Mouse (Mus musculus) heart, embryonic 15.5 days (tissue): ENCODE data around the gene Ablim2. TPM values are rescaled to one million over a fixed set of nuclear protein-coding genes. Genes with fewer than 3 reads are reported as not detected.

ENCODE experiments used
- ATAC-seq: fragments of 200-750 bp; cut with Nextera tagmentation; replicated peaks from 2 replicates; pipeline ENCODE4 v1.8.0; 2017; ENCODE audit warnings: low read depth, moderate TSS enrichment; ENCODE audit not compliant: insufficient number of reproducible peaks, insufficient read depth, low FRiP score
- H3K27ac ChIP-seq: fragments of 300-500 bp; sonication (generic); 2 replicates; pipeline ENCODE4 v1.5.1; 2015; ENCODE audit warnings: mild to moderate bottlenecking, inconsistent platforms
- H3K27me3 ChIP-seq: fragments of 300-500 bp; sonication (generic); 2 replicates; pipeline ENCODE4 v1.6.1; 2015; ENCODE audit warnings: inconsistent platforms
- H3K36me3 ChIP-seq: fragments of 300-500 bp; sonication (generic); 2 replicates; pipeline ENCODE4 v1.6.1; 2015; ENCODE audit warnings: mild to moderate bottlenecking, inconsistent platforms
- H3K4me1 ChIP-seq: fragments of 300-500 bp; sonication (generic); replicated peaks from 2 replicates; pipeline ENCODE4 v1.6.1; 2015; ENCODE audit warnings: inconsistent platforms
- H3K4me2 ChIP-seq: fragments of 300-500 bp; sonication (generic); 2 replicates; pipeline ENCODE4 v1.6.1; 2015; ENCODE audit warnings: inconsistent platforms, mild to moderate bottlenecking, moderate library complexity
- H3K4me3 ChIP-seq: fragments of 300-500 bp; sonication (generic); 2 replicates; pipeline ENCODE4 v1.5.1; 2015; ENCODE audit warnings: mild to moderate bottlenecking, inconsistent platforms
- H3K9ac ChIP-seq: fragments of 300-500 bp; sonication (generic); 2 replicates; pipeline ENCODE4 v1.6.1; 2015; ENCODE audit warnings: mild to moderate bottlenecking, inconsistent platforms
- H3K9me3 ChIP-seq: fragments of 300-500 bp; sonication (generic); replicated peaks from 2 replicates; pipeline ENCODE4 v1.6.1; 2016; ENCODE audit warnings: inconsistent platforms
- WGBS: fragments of 180-500 bp; shearing (Covaris S2); methylation state at CpG from one replicate; pipeline ENCODE4 v1.1.7; 2015; ENCODE audit warnings: mixed read lengths; 5-methylcytosine and 5-hydroxymethylcytosine counted together
- polyA plus RNA-seq: library from polyadenylated mRNA; unstranded; fragments of >200 nt; fragmentation: Nextera tagmentation; extraction: Ambion mirVana; gene quantifications from 2 replicates; pipeline ENCODE4 v1.2.1, GENCODE M21; 2015

The Ablim2 gene
- polyA plus RNA-seq, 1 experiment from 2014 or later: 4.3 TPM

- H3K4me3 ChIP-seq: no peak overlapping the region
- H3K9ac ChIP-seq: no peak overlapping the region
- H3K27ac ChIP-seq: 0 out of 2 replicates have a peak overlapping the region, but pooled peaks have one; percentile 3
- H3K9me3 ChIP-seq: no peaks in the 10 kb centered on the region
- ATAC-seq: no peak
- WGBS: 81% methylated on average over 3 of the region's 3 CpGs
- H3K4me1 ChIP-seq: peaks cover 75% of the 10 kb centered on the region
- H3K36me3 ChIP-seq: no peaks in the 10 kb centered on the region
- H3K4me2 ChIP-seq: no peak overlapping the region
- H3K27me3 ChIP-seq: no peaks in the 10 kb centered on the region
These were observed 141.3 kb downstream of the Ablim2 start for GRCm38 (mm10) chr5:35898994-35899393.

GRCm38 (mm10) chr5:35900401-35901225 lies 142.9 kb downstream of the Ablim2 start:
- Histone ChIP-seq H3K4me1 (peaks cover 79% of the 10 kb centered on the region), H3K36me3 (no peaks in the 10 kb centered on the region), H3K27me3 (no peaks in the 10 kb centered on the region), H3K4me2 (peak overlapping the region; percentile 44; the same call in 1 of the 2 replicates), H3K4me3 (no peak overlapping the region), H3K27ac (peak overlapping the region; percentile 78), H3K9ac (peak overlapping the region; percentile 7; the same call in 1 of the 2 replicates), H3K9me3 (no peaks in the 10 kb centered on the region)
- WGBS: 18% methylated on average over 10 of the region's 10 CpGs
- peak; percentile 5; the same call in 1 of the 2 replicates for ATAC-seq

GRCm38 (mm10) chr5:35901226-35901809 lies 143.6 kb downstream of the Ablim2 start:
- WGBS: 29% methylated on average over 12 of the region's 12 CpGs
- H3K27ac ChIP-seq: peak overlapping the region; percentile 78
- H3K9ac ChIP-seq: no peak overlapping the region
- H3K4me2 ChIP-seq: peak overlapping the region; percentile 44
- no peaks in the 10 kb centered on the region for H3K9me3 ChIP-seq
- peak; percentile 75 for ATAC-seq
- no peak overlapping the region for H3K4me3 ChIP-seq
- no peaks in the 10 kb centered on the region for H3K27me3 ChIP-seq
- H3K4me1 ChIP-seq: peaks cover 78% of the 10 kb centered on the region
- no peaks in the 10 kb centered on the region for H3K36me3 ChIP-seq

- H3K4me2 ChIP-seq: peak overlapping the region; percentile 27
- no peak for ATAC-seq
- H3K27ac ChIP-seq: peak overlapping the region; percentile 65
- 28% methylated on average over 8 of the region's 8 CpGs for WGBS
- no peak overlapping the region for H3K4me3 ChIP-seq
- H3K9me3 ChIP-seq: no peaks in the 10 kb centered on the region
- no peak overlapping the region for H3K9ac ChIP-seq
- no peaks in the 10 kb centered on the region for H3K27me3 ChIP-seq
- H3K36me3 ChIP-seq: no peaks in the 10 kb centered on the region
- H3K4me1 ChIP-seq: peaks cover 81% of the 10 kb centered on the region
These were observed 145.8 kb downstream of the Ablim2 start for GRCm38 (mm10) chr5:35903456-35903855.

- no peaks in the 10 kb centered on the region for H3K9me3 ChIP-seq
- ATAC-seq: no peak; the same call in 1 of the 2 replicates
- H3K4me2 ChIP-seq: peak overlapping the region; percentile 37
- H3K27me3 ChIP-seq: no peaks in the 10 kb centered on the region
- H3K36me3 ChIP-seq: no peaks in the 10 kb centered on the region
- no peak overlapping the region; the same call in 1 of the 2 replicates for H3K9ac ChIP-seq
- 38% methylated on average over 8 of the region's 8 CpGs for WGBS
- H3K4me3 ChIP-seq: no peak overlapping the region
- H3K4me1 ChIP-seq: peaks cover 89% of the 10 kb centered on the region
- peak overlapping the region; percentile 74 for H3K27ac ChIP-seq
These were observed 147.6 kb downstream of the Ablim2 start for GRCm38 (mm10) chr5:35905283-35905682.

- no peak for ATAC-seq
- 64% methylated on average over 4 of the region's 4 CpGs for WGBS
These were observed 149.4 kb downstream of the Ablim2 start for GRCm38 (mm10) chr5:35907090-35907489.

GRCm38 (mm10) chr5:35907633-35908426 lies 150.2 kb downstream of the Ablim2 start:
- peak overlapping the region; percentile 41 for H3K4me2 ChIP-seq
- H3K4me1 ChIP-seq: peaks cover 73% of the 10 kb centered on the region
- peak overlapping the region; percentile 29 for H3K9ac ChIP-seq
- ATAC-seq: peak; percentile 69
- H3K36me3 ChIP-seq: no peaks in the 10 kb centered on the region
- H3K9me3 ChIP-seq: no peaks in the 10 kb centered on the region
- H3K27me3 ChIP-seq: no peaks in the 10 kb centered on the region
- H3K4me3 ChIP-seq: no peak overlapping the region
- WGBS: 21% methylated on average over 15 of the region's 15 CpGs
- H3K27ac ChIP-seq: peak overlapping the region; percentile 87

More at GRCm38 (mm10) chr5:35907090-35907489, 149.4 kb downstream of the Ablim2 start:
- Histone ChIP-seq H3K4me2 (no peak overlapping the region), H3K27me3 (no peaks in the 10 kb centered on the region), H3K4me3 (no peak overlapping the region), H3K27ac (peak overlapping the region; percentile 87), H3K9ac (no peak overlapping the region), H3K4me1 (peaks cover 76% of the 10 kb centered on the region), H3K36me3 (no peaks in the 10 kb centered on the region), H3K9me3 (no peaks in the 10 kb centered on the region)

- WGBS: 29% methylated on average over 13 of the region's 13 CpGs
- H3K9ac ChIP-seq: peak overlapping the region; percentile 29; the same call in 1 of the 2 replicates
- no peaks in the 10 kb centered on the region for H3K27me3 ChIP-seq
- H3K4me3 ChIP-seq: no peak overlapping the region
- H3K27ac ChIP-seq: peak overlapping the region; percentile 87
- H3K4me2 ChIP-seq: peak overlapping the region; percentile 41
- H3K9me3 ChIP-seq: no peaks in the 10 kb centered on the region
- no peak; the same call in 1 of the 2 replicates for ATAC-seq
- H3K36me3 ChIP-seq: no peaks in the 10 kb centered on the region
- peaks cover 66% of the 10 kb centered on the region for H3K4me1 ChIP-seq
These were observed 151.2 kb downstream of the Ablim2 start for GRCm38 (mm10) chr5:35908626-35909443.

GRCm38 (mm10) chr5:35915629-35916300 lies 158.1 kb downstream of the Ablim2 start:
- Histone ChIP-seq H3K4me2 (no peak overlapping the region), H3K9ac (no peak overlapping the region; the same call in 1 of the 2 replicates), H3K27me3 (no peaks in the 10 kb centered on the region), H3K4me1 (peaks cover 65% of the 10 kb centered on the region), H3K27ac (peak overlapping the region; percentile 55), H3K36me3 (no peaks in the 10 kb centered on the region), H3K4me3 (no peak overlapping the region), H3K9me3 (no peaks in the 10 kb centered on the region)
- ATAC-seq: no peak
- 71% methylated on average over 12 of the region's 12 CpGs for WGBS

- no peak for ATAC-seq
- Histone ChIP-seq H3K4me1 (peaks cover 74% of the 10 kb centered on the region), H3K4me2 (no peak overlapping the region), H3K9ac (no peak overlapping the region), H3K4me3 (no peak overlapping the region), H3K27me3 (no peaks in the 10 kb centered on the region), H3K27ac (peak overlapping the region; percentile 55; the same call in 1 of the 2 replicates), H3K36me3 (no peaks in the 10 kb centered on the region), H3K9me3 (no peaks in the 10 kb centered on the region)
- WGBS: 51% methylated on average over 5 of the region's 5 CpGs
These were observed 159.0 kb downstream of the Ablim2 start for GRCm38 (mm10) chr5:35916666-35917065.
